Mouse (Mus musculus) large intestine, adult 2 months (tissue): ENCODE results near the gene Klhl26. TPM values are rescaled to one million over a fixed set of nuclear protein-coding genes. Genes with fewer than 3 reads are reported as not detected.

Experiments used
- DNase-seq: peaks from one replicate; pipeline ENCODE4 v3.0.0-alpha.2; 2012; ENCODE audit warnings: low read depth, low spot score
- WGBS: fragments of 180-500 bp; shearing (Covaris S2); methylation state at CpG from one replicate; pipeline ENCODE4 v1.1.7; 2018; 5-methylcytosine and 5-hydroxymethylcytosine counted together
- polyA plus RNA-seq: library from polyadenylated mRNA; depleted of rRNA; stranded (reverse); fragments of >200 nt; gene quantifications from 2 replicates; pipeline ENCODE4 v1.2.3, GENCODE M21; 2012; rRNA removed

The Klhl26 gene
- polyA plus RNA-seq, 1 experiment = 16.8 TPM

- WGBS = 85% methylated on average over 11 of the region's 11 CpGs
- no peak for DNase-seq
These were observed 56.7 kb downstream of the Klhl26 start for GRCm38 (mm10) chr8:70419879-70420643.

GRCm38 (mm10) chr8:70418954-70419353 lies 57.8 kb downstream of the Klhl26 start:
- DNase-seq = no peak
- 51% methylated on average over 14 of the region's 14 CpGs for WGBS

- DNase-seq = no peak
- 65% methylated on average over 10 of the region's 10 CpGs for WGBS
These were observed 58.9 kb downstream of the Klhl26 start for GRCm38 (mm10) chr8:70417914-70418313.

- WGBS = 60% methylated on average over 6 of the region's 6 CpGs
- no peak for DNase-seq
These were observed 59.8 kb downstream of the Klhl26 start for GRCm38 (mm10) chr8:70416941-70417340.

GRCm38 (mm10) chr8:70415540-70416451 lies 61.0 kb downstream of the Klhl26 start:
- DNase-seq = no peak
- 77% methylated on average over 8 of the region's 8 CpGs for WGBS

GRCm38 (mm10) chr8:70414310-70414946 lies 62.3 kb downstream of the Klhl26 start:
- WGBS = 86% methylated on average over 6 of the region's 6 CpGs
- no peak for DNase-seq

GRCm38 (mm10) chr8:70410281-70410680 lies 66.5 kb downstream of the Klhl26 start:
- 95% methylated on average over 5 of the region's 5 CpGs for whole genome bisulfite sequencing

GRCm38 (mm10) chr8:70409455-70409871 lies 67.3 kb downstream of the Klhl26 start:
- no peak for DNase-seq

More at GRCm38 (mm10) chr8:70410281-70410680, 66.5 kb downstream of the Klhl26 start:
- no peak for DNase-seq

GRCm38 (mm10) chr8:70409019-70409418 lies 67.7 kb downstream of the Klhl26 start:
- DNase-seq = no peak
- WGBS = 32% methylated on average over 10 of the region's 10 CpGs

More at GRCm38 (mm10) chr8:70409455-70409871, 67.3 kb downstream of the Klhl26 start:
- WGBS = 19% methylated on average over 9 of the region's 9 CpGs

GRCm38 (mm10) chr8:70408301-70408700 lies 68.5 kb downstream of the Klhl26 start:
- no peak for DNase-seq
- WGBS = 28% methylated on average over 6 of the region's 6 CpGs

GRCm38 (mm10) chr8:70406427-70407069 lies 70.2 kb downstream of the Klhl26 start:
- no peak for DNase-seq
- 40% methylated on average over 11 of the region's 11 CpGs for WGBS

GRCm38 (mm10) chr8:70405189-70405588 lies 71.6 kb downstream of the Klhl26 start:
- no peak for DNase-seq
- 26% methylated on average over 7 of the region's 7 CpGs for WGBS

- 90% methylated on average over 3 of the region's 3 CpGs for WGBS
- DNase-seq = no peak
These were observed 72.6 kb downstream of the Klhl26 start for GRCm38 (mm10) chr8:70404212-70404611.

Other genes with a start within 250 kb of the Klhl26 start
- 20.2 and 28.8 TPM in 2 replicates for gene Sugp2, start 242.7 kb downstream of the Klhl26 start, polyA plus RNA-seq
- 13.6 and 15.2 TPM in 2 replicates for gene Armc6, start 242.5 kb downstream of the Klhl26 start, polyA plus RNA-seq
- 5.8 and 6.7 TPM in 2 replicates for gene Homer3, start 194.1 kb downstream of the Klhl26 start, polyA plus RNA-seq
- 40.9 and 57.8 TPM in 2 replicates for gene Ddx49, start 174.5 kb downstream of the Klhl26 start, polyA plus RNA-seq
- 438 and 500 TPM in 2 replicates for gene Cope, start 174.4 kb downstream of the Klhl26 start, polyA plus RNA-seq
- 0.36 and 0.64 TPM in 2 replicates for gene Cers1, start 161.2 kb downstream of the Klhl26 start, polyA plus RNA-seq
- gene Gdf1, start 147.2 kb downstream of the Klhl26 start, polyA plus RNA-seq = 0.14 and 0.26 TPM in 2 replicates
- gene Upf1, start 123.7 kb downstream of the Klhl26 start, polyA plus RNA-seq = 24.5 and 35.3 TPM in 2 replicates
- gene Comp, start 103.4 kb downstream of the Klhl26 start, polyA plus RNA-seq = 0.15 and 0.25 TPM in 2 replicates
- gene Crtc1, start 37.4 kb downstream of the Klhl26 start, polyA plus RNA-seq = 7.6 and 9.3 TPM in 2 replicates
- gene Tmem59l, start 10.4 kb upstream of the Klhl26 start, polyA plus RNA-seq = 2.1 and 2.4 TPM in 2 replicates
- gene Crlf1, start 16.2 kb upstream of the Klhl26 start, polyA plus RNA-seq = 1.1 and 2.0 TPM in 2 replicates
- gene Rex1bd, start 29.8 kb upstream of the Klhl26 start, polyA plus RNA-seq = 137 and 159 TPM in 2 replicates
- 768 and 796 TPM in 2 replicates for gene Uba52, start 33.8 kb upstream of the Klhl26 start, polyA plus RNA-seq
- 422 and 497 TPM in 2 replicates for gene Fkbp8, start 50.8 kb upstream of the Klhl26 start, polyA plus RNA-seq
- 64.3 and 72.6 TPM in 2 replicates for gene Kxd1, start 51.0 kb upstream of the Klhl26 start, polyA plus RNA-seq
- gene Ell, start 62.5 kb upstream of the Klhl26 start, polyA plus RNA-seq = 24.9 and 28.2 TPM in 2 replicates
- gene Isyna1, start 117.4 kb upstream of the Klhl26 start, polyA plus RNA-seq = 103 and 108 TPM in 2 replicates
- gene Ssbp4, start 131.9 kb upstream of the Klhl26 start, polyA plus RNA-seq = 110 and 122 TPM in 2 replicates
- 7.3 and 8.5 TPM in 2 replicates for gene Lrrc25, start 139.2 kb upstream of the Klhl26 start, polyA plus RNA-seq
- gene Gdf15, start 155.5 kb upstream of the Klhl26 start, polyA plus RNA-seq = 1.8 and 2.2 TPM in 2 replicates
- 52.0 and 73.1 TPM in 2 replicates for gene Pgpep1, start 183.4 kb upstream of the Klhl26 start, polyA plus RNA-seq
- 147 TPM in 2 replicates for gene Lsm4, start 196.3 kb upstream of the Klhl26 start, polyA plus RNA-seq
- 345 and 364 TPM in 2 replicates for gene Jund, start 222.0 kb upstream of the Klhl26 start, polyA plus RNA-seq
- 0.01 TPM in 1 of 2 replicates, not detected in the other for gene Iqcn, start 226.5 kb upstream of the Klhl26 start, polyA plus RNA-seq
- gene Gm3336, start 241.6 kb upstream of the Klhl26 start, polyA plus RNA-seq = 59.5 and 63.8 TPM in 2 replicates
- 7.7 and 7.9 TPM in 2 replicates for gene Pde4c, start 246.8 kb upstream of the Klhl26 start, polyA plus RNA-seq